Mouse (Mus musculus) limb, embryonic 10.5 days (tissue): Measurements from ENCODE around the gene Slc22a4. TPM values are rescaled to one million over a fixed set of nuclear protein-coding genes. Genes with fewer than 3 reads are reported as not detected.

Experiments used
- DNase-seq: peaks from one replicate; pipeline ENCODE4 v3.0.0-alpha.2; 2017; ENCODE audit warnings: low spot score
- H3K27ac ChIP-seq: fragments of 300-500 bp; sonication (generic); 2 replicates; pipeline ENCODE4 v1.5.1; 2016; ENCODE audit warnings: mild to moderate bottlenecking
- H3K27me3 ChIP-seq: fragments of 300-500 bp; sonication (generic); 2 replicates; pipeline ENCODE4 v1.6.1; 2016; ENCODE audit warnings: low read depth, mild to moderate bottlenecking; ENCODE audit not compliant: poor library complexity, severe bottlenecking
- H3K36me3 ChIP-seq: fragments of 300-500 bp; sonication (generic); 2 replicates; pipeline ENCODE4 v1.6.1; 2016; ENCODE audit warnings: mild to moderate bottlenecking, moderate library complexity
- H3K4me1 ChIP-seq: fragments of 300-500 bp; sonication (generic); 2 replicates; pipeline ENCODE4 v1.6.1; 2016
- H3K4me3 ChIP-seq: fragments of 300-500 bp; sonication (generic); 2 replicates; pipeline ENCODE4 v1.5.1; 2016; ENCODE audit warnings: mild to moderate bottlenecking, moderate library complexity
- H3K9me3 ChIP-seq: fragments of 300-500 bp; sonication (generic); replicated peaks from 2 replicates; pipeline ENCODE4 v1.6.1; 2016; ENCODE audit warnings: mild to moderate bottlenecking
- WGBS: fragments of 180-500 bp; shearing (Covaris S2); methylation state at CpG from one replicate; pipeline ENCODE4 v1.1.7; 2016; 5-methylcytosine and 5-hydroxymethylcytosine counted together
- polyA plus RNA-seq: library from polyadenylated mRNA; unstranded; fragments of >200 nt; fragmentation: Nextera tagmentation; extraction: Ambion mirVana; gene quantifications from 2 replicates; pipeline ENCODE4 v1.2.1, GENCODE M21; 2016

Slc22a4 gene
- polyA plus RNA-seq, result 1.1 TPM in 2 replicates

DNA sequence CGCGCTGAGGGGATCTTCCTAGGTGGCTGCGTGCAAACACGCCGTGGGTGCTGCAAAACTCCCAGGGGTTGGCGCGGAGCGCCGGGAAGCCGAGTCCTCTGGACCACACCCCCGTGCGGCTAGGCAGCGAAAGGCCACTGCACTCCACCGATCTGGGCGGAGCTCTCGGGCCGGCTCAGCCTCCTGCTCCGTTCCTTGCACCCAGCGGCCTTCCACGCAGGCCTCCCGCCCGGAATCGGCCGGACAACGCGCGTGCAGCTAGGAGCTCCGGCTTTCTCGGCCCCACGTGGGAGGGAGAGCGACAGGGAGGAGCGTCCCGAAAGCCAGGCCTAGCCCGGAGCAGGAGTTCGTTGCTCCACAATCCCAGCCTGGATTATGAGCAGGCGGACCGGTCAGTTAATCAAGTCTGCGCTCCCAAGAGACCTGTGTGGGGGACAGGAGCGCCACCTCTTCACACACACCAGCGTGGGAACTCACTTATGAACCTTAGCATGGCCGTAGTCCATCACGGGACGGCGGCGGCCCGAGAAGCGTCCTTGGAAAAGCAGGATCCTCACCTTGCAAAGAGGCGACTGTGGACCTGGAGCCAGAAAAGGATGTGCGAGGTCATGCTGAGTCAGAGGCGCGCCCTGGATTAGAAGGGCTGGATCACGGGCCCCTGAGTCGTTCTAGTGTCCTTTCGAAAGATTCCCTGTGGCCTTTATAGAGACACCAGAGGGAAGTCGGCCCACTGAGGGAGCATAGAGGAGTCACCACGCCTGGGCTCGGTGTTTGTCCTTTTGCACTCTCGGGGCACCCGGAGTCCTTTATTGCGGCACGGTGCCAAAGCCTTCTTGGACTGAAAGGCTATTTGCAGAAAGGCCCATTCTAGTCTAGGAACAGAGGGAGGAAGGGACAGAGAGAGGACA lies at the start of gene Slc22a4:
Gene Slc22a4, minus strand, starts transcription at position 47 of the 908 bp plus-strand sequence.
- H3K36me3 ChIP-seq, result no peaks in the 10 kb centered on the region
- WGBS, result 3% methylated on average over 61 of the region's 61 CpGs
- H3K27me3 ChIP-seq, result peaks cover 51% of the 10 kb centered on the region
- no peaks in the 10 kb centered on the region for H3K9me3 ChIP-seq
- DNase-seq, result peak; percentile 81
- peaks cover 18% of the 10 kb centered on the region for H3K4me1 ChIP-seq
- peak within 1 kb of the TSS; percentile 58 for H3K4me3 ChIP-seq
- peak within 1 kb of the TSS; percentile 76 for H3K27ac ChIP-seq

DNA sequence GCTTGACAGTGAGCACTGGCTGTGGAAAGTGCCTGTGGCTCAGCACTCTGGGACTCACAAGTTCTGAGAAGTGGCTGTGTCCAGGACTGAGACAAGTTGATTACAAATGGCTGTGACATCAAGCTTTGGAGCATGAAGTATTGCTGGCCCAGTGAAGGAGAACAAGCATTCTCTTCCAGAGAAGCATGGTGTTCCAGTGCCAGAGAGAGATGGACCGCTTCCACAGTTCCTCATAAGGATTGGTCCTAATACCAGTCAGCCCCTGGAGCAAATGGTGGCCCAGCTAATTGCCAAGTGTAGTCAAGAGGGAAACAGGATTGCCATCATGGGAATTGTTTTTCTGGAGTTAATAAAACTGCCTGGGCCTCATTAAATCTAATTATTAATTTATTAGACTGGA lies 48.2 kb upstream of the Slc22a4 start:
- Histone ChIP-seq H3K4me3 (no peak overlapping the region), H3K27me3 (no peaks in the 10 kb centered on the region), H3K36me3 (no peaks in the 10 kb centered on the region), H3K4me1 (peaks cover 23% of the 10 kb centered on the region), H3K27ac (no peak overlapping the region), H3K9me3 (no peaks in the 10 kb centered on the region)
- DNase-seq, result peak; percentile 19
- WGBS, result 92% methylated on average over 1 of the region's 1 CpGs

DNA sequence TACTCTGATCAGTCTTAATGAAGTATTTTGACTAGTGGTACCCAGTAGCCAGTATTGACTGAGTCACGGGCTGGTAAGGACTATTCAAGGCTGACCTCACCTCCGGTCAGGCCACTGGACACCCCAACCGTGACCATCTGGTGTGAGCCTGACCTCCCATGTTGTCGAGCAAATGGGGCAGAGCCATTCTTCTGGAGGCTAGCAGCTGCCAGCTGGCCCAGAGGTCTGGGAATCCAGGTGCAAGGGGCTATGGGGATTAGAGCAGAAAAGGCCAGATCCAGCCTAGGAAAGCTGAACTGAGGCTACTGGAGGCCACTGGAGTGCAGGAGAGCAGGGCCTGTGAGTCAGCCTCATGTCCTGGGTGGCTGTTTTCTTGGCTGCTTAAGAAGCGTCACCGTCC lies 47.5 kb upstream of the Slc22a4 start:
- Histone ChIP-seq H3K27ac (no peak overlapping the region), H3K4me1 (peaks cover 21% of the 10 kb centered on the region), H3K4me3 (no peak overlapping the region), H3K9me3 (no peaks in the 10 kb centered on the region), H3K27me3 (no peaks in the 10 kb centered on the region), H3K36me3 (no peaks in the 10 kb centered on the region)
- WGBS, result 79% methylated on average over 6 of the region's 6 CpGs
- DNase-seq, result peak; percentile 30

DNA sequence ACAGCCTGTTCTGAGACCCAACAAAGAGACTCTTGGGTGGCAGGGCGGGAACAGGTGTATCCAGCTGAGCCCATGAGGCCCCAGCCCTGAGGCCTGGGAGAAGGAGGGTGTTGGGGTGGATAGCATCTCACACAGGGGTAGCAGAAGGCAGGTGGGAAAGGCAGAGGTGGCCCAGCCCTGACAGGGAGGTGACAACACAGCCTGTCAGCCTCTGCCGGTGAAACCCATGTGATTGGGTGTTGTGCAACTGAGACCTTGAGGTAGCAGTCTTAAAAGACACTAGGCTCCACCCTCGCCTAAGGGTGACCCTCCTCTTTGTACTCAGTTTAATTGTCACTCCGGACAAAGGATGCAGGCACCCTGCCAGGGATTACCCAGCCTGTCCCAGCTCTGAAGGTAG lies 45.4 kb upstream of the Slc22a4 start:
- Histone ChIP-seq H3K27me3 (no peaks in the 10 kb centered on the region), H3K4me3 (no peak overlapping the region), H3K4me1 (peaks cover 41% of the 10 kb centered on the region), H3K9me3 (no peaks in the 10 kb centered on the region), H3K27ac (0 out of 2 replicates have a peak overlapping the region, but pooled peaks have one; percentile 5), H3K36me3 (no peaks in the 10 kb centered on the region)
- WGBS, result 54% methylated on average over 4 of the region's 4 CpGs
- no peak for DNase-seq

DNA sequence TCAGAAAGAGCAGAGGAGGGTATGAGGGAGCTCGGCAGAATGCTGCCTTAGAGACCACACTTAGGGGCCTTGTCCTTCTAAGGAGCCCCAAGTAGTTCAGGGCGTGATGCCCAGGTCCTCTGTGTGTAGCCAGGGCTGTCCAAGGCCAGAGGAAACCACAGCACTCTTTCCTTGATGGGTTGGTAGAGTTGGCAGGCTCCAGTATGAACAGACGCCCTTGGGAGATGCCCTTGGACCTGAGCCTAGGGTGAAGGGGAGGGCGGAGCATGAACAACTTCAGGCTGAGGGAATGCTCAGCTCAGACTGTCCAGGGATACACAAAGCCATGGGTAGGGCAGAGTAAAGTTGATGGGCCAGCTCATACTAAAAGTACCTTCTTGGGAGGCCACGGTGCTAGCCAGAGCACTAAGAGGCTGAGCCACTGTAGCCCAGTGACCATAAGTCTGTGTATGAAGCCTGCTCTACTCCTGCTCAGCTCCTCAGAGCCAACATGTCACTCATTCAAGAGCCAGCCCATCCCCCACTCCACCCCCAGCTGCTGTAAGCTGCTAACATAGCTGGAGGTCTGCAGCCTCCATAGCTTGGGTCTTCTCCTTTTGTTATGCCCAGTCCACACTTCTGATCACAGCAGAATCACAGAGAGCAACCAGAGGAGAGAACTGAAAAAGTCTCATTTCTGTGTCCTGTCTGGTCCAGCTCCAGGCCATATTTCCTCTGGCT lies 44.0 kb upstream of the Slc22a4 start:
- no peaks in the 10 kb centered on the region for H3K36me3 ChIP-seq
- H3K4me3 ChIP-seq, result no peak overlapping the region
- peak; percentile 30 for DNase-seq
- H3K27ac ChIP-seq, result no peak overlapping the region
- peaks cover 55% of the 10 kb centered on the region for H3K4me1 ChIP-seq
- WGBS, result 86% methylated on average over 5 of the region's 5 CpGs
- no peaks in the 10 kb centered on the region for H3K27me3 ChIP-seq
- H3K9me3 ChIP-seq, result no peaks in the 10 kb centered on the region

DNA sequence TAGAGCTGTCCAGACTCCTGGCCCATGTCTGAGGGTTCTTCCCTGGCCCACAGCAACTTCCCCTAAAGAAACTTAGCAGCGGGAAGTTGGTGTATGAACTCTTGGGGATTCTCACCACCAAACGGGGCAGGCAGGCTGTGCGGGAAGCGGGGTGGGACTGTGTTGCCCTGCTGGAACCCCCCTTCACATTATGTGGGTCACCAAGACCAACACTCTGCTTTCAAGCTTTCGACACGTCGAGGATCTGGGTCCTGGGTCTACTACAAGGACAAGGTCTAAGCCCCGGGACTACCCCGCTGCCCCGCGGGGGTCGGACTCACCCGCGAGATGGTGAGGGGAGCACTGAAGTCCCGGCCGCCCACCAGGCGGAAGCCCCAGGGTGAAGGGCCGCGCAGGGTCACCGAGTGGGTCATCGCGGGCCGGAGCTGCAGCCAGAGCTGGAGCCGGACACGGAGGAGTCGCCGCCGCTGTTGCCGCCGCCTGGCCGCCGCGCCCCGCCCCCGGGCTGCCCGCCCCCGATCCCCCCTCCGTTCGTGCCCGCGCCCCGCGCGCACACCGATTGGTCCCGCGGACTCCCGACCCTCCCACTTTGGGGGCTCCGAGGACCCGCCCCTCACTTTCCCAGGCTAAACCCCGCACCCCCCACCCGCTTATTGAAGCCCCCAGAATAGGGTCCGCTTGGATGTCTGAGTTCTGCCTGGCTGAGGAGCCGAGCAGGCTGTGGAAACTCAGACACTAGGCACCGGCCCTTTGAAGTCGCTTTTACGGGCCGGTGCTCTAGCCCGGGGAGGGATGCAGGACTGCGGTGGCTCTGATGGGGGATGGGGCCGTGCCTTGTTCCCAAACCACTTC lies 40.9 kb upstream of the Slc22a4 start, which contains the start of gene Pdlim4:
Gene Pdlim4, minus strand, starts transcription at position 495 of the 852 bp plus-strand sequence.
- Histone ChIP-seq H3K27me3 (no peaks in the 10 kb centered on the region), H3K36me3 (peaks cover 28% of the 10 kb centered on the region), H3K4me3 (peak within 1 kb of the TSS; percentile 66), H3K27ac (peak within 1 kb of the TSS; percentile 93), H3K4me1 (peaks cover 66% of the 10 kb centered on the region), H3K9me3 (no peaks in the 10 kb centered on the region)
- 1% methylated on average over 61 of the region's 61 CpGs for WGBS
- peak; percentile 90 for DNase-seq

DNA sequence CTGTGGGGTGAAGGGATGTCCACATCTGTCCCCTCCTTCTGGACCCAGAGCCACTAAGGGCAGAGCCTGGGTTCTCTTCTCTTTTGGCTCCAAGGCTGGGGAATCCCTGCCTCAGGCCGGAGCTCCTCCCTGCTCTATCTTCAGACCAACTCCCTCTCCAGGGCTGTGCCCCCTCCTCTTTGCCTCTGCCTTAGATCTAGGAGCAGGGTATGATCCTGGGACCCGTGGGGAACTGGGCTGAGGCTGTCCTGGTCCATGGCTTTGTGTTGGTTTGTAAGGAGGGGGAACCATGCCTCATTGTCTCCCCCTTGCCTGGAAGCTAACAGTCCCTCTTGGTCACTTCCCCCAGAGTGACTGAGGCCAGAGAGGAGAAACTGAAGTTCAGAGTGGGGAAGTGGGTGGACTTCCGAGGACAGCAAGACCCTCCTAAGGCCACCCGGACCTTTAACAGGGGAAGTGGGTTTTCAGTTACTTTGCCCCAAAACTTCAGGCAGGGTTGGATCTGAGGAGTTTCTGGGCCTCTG lies 40.2 kb upstream of the Slc22a4 start:
- no peaks in the 10 kb centered on the region for H3K9me3 ChIP-seq
- peak overlapping the region; percentile 93 for H3K27ac ChIP-seq
- peak; percentile 58 for DNase-seq
- 14% methylated on average over 4 of the region's 4 CpGs for WGBS
- peaks cover 35% of the 10 kb centered on the region for H3K36me3 ChIP-seq
- no peaks in the 10 kb centered on the region for H3K27me3 ChIP-seq
- peaks cover 70% of the 10 kb centered on the region for H3K4me1 ChIP-seq
- peak overlapping the region; percentile 66 for H3K4me3 ChIP-seq

DNA sequence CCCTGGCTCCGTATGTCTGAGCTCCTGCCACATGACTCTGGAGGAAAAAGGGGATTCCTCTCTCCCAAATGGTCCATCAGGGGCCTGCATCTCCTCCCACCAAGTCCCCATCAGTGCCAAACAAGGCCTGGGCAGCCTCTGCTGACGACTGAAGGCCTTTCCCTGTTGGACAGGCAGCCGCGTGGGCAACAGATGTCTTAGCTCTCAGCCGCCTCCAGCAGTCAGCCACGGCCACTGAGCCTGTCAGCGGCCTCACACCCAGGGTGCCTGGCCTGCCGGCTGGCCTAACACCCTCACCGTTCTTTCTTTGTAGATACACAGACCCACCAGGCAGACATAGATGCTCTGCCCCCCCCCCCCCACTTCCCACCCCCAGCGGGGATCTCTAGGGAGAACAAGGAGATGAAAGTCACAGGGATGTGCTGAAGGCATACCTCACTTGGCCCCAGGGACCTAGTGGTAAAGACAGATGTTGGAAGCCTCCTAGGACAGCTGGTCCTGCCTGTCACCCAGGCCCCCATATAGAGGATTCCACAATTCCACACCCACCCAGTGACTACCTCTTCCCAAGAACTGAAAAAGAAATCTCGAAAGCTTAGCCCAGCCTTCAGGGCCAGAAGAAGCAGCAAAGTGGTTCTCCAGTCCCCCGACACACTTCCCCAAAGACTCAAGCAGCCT lies 39.6 kb upstream of the Slc22a4 start:
- H3K4me1 ChIP-seq, result peaks cover 72% of the 10 kb centered on the region
- H3K27ac ChIP-seq, result peak overlapping the region; percentile 93
- peaks cover 41% of the 10 kb centered on the region for H3K36me3 ChIP-seq
- peak overlapping the region; percentile 66 for H3K4me3 ChIP-seq
- H3K9me3 ChIP-seq, result no peaks in the 10 kb centered on the region
- no peaks in the 10 kb centered on the region for H3K27me3 ChIP-seq
- WGBS, result 12% methylated on average over 12 of the region's 12 CpGs
- DNase-seq, result peak; percentile 84

DNA sequence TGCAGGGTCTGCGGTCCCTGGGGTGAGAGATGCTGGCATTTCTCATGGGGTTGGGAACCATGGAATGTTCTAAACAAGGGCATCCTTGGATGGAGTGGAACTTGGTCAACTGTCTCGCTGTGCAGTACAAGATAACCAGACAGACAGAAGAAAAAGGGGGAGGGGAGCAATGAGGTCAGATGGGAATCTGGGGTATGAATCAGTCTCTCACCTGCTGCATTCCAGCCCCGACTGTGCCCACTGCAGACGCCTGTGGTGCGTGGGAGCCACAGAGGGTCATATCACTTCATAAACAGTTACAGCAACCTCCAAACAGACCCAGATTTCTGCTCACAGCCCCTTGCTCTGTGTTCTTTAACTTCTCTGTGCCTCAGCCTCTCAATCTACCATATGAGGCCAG lies 38.5 kb upstream of the Slc22a4 start:
- H3K36me3 ChIP-seq, result peaks cover 52% of the 10 kb centered on the region
- DNase-seq, result no peak
- peaks cover 79% of the 10 kb centered on the region for H3K4me1 ChIP-seq
- H3K27ac ChIP-seq, result peak overlapping the region; percentile 93
- 81% methylated on average over 5 of the region's 5 CpGs for WGBS
- peak overlapping the region; percentile 66 for H3K4me3 ChIP-seq
- no peaks in the 10 kb centered on the region for H3K27me3 ChIP-seq
- no peaks in the 10 kb centered on the region for H3K9me3 ChIP-seq

DNA sequence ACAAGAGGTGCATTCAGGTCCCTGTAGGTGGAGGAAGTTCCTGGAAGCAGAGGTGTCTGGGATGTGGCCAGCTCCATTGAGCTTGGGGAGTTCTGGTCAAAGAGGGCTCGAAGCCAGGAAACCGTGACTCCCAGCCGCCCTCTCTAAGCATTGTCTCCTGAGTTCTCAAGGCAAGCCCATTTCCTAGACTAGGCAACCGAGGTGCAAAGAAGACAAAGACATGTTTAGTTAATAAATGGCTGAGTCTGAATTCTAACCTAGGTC lies 38.0 kb upstream of the Slc22a4 start:
- H3K27me3 ChIP-seq, result no peaks in the 10 kb centered on the region
- DNase-seq, result no peak
- H3K9me3 ChIP-seq, result no peaks in the 10 kb centered on the region
- 92% methylated on average over 4 of the region's 4 CpGs for WGBS
- H3K4me1 ChIP-seq, result peaks cover 84% of the 10 kb centered on the region
- peaks cover 57% of the 10 kb centered on the region for H3K36me3 ChIP-seq
- H3K4me3 ChIP-seq, result no peak overlapping the region
- peak overlapping the region; percentile 93; the same call in 1 of the 2 replicates for H3K27ac ChIP-seq

DNA sequence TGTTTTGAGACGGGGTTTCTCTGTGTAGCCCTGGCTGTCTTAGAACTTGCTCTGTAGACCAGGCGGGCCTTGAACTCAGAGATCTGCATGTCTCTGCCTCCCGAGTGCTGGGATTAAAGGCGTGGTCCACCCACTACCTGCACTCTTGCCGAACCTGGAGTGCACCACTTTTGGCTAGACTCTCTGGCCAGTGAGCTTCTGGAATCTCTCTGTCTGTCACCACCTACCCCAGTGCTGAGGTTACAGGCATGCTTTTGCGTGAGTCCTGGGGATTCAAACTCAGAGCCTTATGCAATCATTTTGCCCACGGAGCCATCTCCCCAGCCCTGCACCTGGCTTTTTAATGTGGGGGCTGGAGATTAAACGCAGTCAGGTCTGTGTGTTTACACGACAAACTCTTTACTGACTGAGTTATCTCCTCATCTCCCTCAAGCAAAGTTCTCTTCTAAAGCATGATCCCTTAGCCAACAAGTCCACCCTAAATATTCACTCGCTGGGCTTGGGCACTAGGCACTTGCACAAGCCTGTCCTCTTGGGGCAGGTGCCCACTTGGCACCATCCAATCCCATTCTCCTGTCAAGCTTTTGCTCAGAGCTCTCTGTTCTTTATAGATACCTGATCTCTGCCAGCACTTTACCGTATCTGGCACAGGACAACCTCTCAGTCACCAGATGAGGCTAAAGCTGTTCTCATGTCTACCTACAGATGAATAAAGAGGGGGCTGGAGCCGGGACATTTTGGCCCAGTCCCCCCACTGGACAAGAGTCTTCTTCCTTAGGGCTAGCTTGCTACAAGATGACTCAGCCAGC lies 37.4 kb upstream of the Slc22a4 start:
- Histone ChIP-seq H3K4me1 (peaks cover 89% of the 10 kb centered on the region), H3K27ac (no peak overlapping the region)

More for the DNA sequence above, 37.4 kb upstream of the Slc22a4 start:
- peaks cover 60% of the 10 kb centered on the region for H3K36me3 ChIP-seq
- H3K27me3 ChIP-seq, result no peaks in the 10 kb centered on the region
- H3K9me3 ChIP-seq, result no peaks in the 10 kb centered on the region
- H3K4me3 ChIP-seq, result no peak overlapping the region
- WGBS, result 92% methylated on average over 12 of the region's 12 CpGs
- peak; percentile 23 for DNase-seq
